Mouse (Mus musculus): Measurements from ENCODE around the gene Mfsd4b2. TPM values are rescaled to one million over a fixed set of nuclear protein-coding genes. Genes with fewer than 3 reads are reported as not detected.
A peak's percentile ranks its signal among the peaks of the same experiment; 100 is the strongest.

Gene Mfsd4b2
- polyA plus RNA-seq (2014; fragmentation: Nextera tagmentation; extraction: Ambion mirVana), result not detected in 2 replicates

- H3K4me3 ChIP-seq (ENCODE audit: low read depth, low read length), result peak within 1 kb of the TSS; percentile 44
- peak; percentile 52 for DNase-seq (ENCODE audit: low spot score)
- H3K4me1 ChIP-seq (ENCODE audit: control insufficient read depth, insufficient read depth, low read length), result no peaks in the 10 kb centered on the region
- peak within 1 kb of the TSS; percentile 60 for H3K9ac ChIP-seq (replicated peaks; ENCODE audit: low read length)
- H3K36me3 ChIP-seq (replicated peaks; ENCODE audit: control insufficient read depth, insufficient read depth, low read depth, low read length), result no peaks in the 10 kb centered on the region
- H3K27ac ChIP-seq (replicated peaks; ENCODE audit: low read depth, low read length), result no peak within 1 kb of the TSS
- peak; percentile 48; the same call in 1 of the 2 replicates for ATAC-seq (replicated peaks; ENCODE audit: insufficient number of reproducible peaks, low FRiP score, low TSS enrichment, low read depth)
- peak within 1 kb of the TSS; percentile 72 for H3K4me2 ChIP-seq (ENCODE audit: low read depth, low read length)
- no peaks in the 10 kb centered on the region; the same call in 1 of the 2 replicates for H3K27me3 ChIP-seq (ENCODE audit: control insufficient read depth, insufficient read depth, low read length)
- whole genome bisulfite sequencing, result 1% methylated on average over 38 of the region's 41 CpGs
- no peaks in the 10 kb centered on the region for H3K9me3 ChIP-seq (replicated peaks; ENCODE audit: control insufficient read depth, low read length)
These were observed at the start of gene Mfsd4b2 for GRCm38 (mm10) chr10:39926616-39927139. Gene Mfsd4b2 (minus strand): TSS chr10:39926923.

- H3K4me3 ChIP-seq (ENCODE audit: low read depth, low read length), result no peak overlapping the region
- H3K4me2 ChIP-seq (ENCODE audit: low read depth, low read length), result no peak overlapping the region
- no peak for ATAC-seq (replicated peaks; ENCODE audit: insufficient number of reproducible peaks, low FRiP score, low TSS enrichment, low read depth)
- 40% methylated on average over 2 of the region's 2 CpGs for WGBS
- no peak overlapping the region for H3K27ac ChIP-seq (replicated peaks; ENCODE audit: low read depth, low read length)
- no peak overlapping the region for H3K9ac ChIP-seq (replicated peaks; ENCODE audit: low read length)
- no peaks in the 10 kb centered on the region for H3K27me3 ChIP-seq (ENCODE audit: control insufficient read depth, insufficient read depth, low read length)
- H3K4me1 ChIP-seq (ENCODE audit: control insufficient read depth, insufficient read depth, low read length), result no peaks in the 10 kb centered on the region
- H3K36me3 ChIP-seq (replicated peaks; ENCODE audit: control insufficient read depth, insufficient read depth, low read depth, low read length), result no peaks in the 10 kb centered on the region
- DNase-seq (ENCODE audit: low spot score), result no peak
- peaks cover 2% of the 10 kb centered on the region; the same call in 1 of the 2 replicates for H3K9me3 ChIP-seq (replicated peaks; ENCODE audit: control insufficient read depth, low read length)
These were observed 49.0 kb upstream of the Mfsd4b2 start for GRCm38 (mm10) chr10:39975771-39976170.

- no peaks in the 10 kb centered on the region for H3K36me3 ChIP-seq (replicated peaks; ENCODE audit: control insufficient read depth, insufficient read depth, low read depth, low read length)
- no peak overlapping the region for H3K9ac ChIP-seq (replicated peaks; ENCODE audit: low read length)
- H3K9me3 ChIP-seq (replicated peaks; ENCODE audit: control insufficient read depth, low read length), result peaks cover 2% of the 10 kb centered on the region; the same call in 1 of the 2 replicates
- no peaks in the 10 kb centered on the region for H3K27me3 ChIP-seq (ENCODE audit: control insufficient read depth, insufficient read depth, low read length)
- H3K4me1 ChIP-seq (ENCODE audit: control insufficient read depth, insufficient read depth, low read length), result no peaks in the 10 kb centered on the region
- no peak overlapping the region for H3K27ac ChIP-seq (replicated peaks; ENCODE audit: low read depth, low read length)
- 59% methylated on average over 11 of the region's 11 CpGs for WGBS
- ATAC-seq (replicated peaks; ENCODE audit: insufficient number of reproducible peaks, low FRiP score, low TSS enrichment, low read depth) (no peak), DNase-seq (ENCODE audit: low spot score) (no peak)
- H3K4me3 ChIP-seq (ENCODE audit: low read depth, low read length), result no peak overlapping the region
- no peak overlapping the region for H3K4me2 ChIP-seq (ENCODE audit: low read depth, low read length)
These were observed 48.3 kb upstream of the Mfsd4b2 start for GRCm38 (mm10) chr10:39974982-39975381.

GRCm38 (mm10) chr10:39967512-39967911 lies 40.8 kb upstream of the Mfsd4b2 start:
- H3K4me2 ChIP-seq (ENCODE audit: low read depth, low read length), result no peak overlapping the region
- 83% methylated on average over 3 of the region's 3 CpGs for WGBS
- no peaks in the 10 kb centered on the region for H3K9me3 ChIP-seq (replicated peaks; ENCODE audit: control insufficient read depth, low read length)
- no peaks in the 10 kb centered on the region for H3K27me3 ChIP-seq (ENCODE audit: control insufficient read depth, insufficient read depth, low read length)
- no peak overlapping the region for H3K27ac ChIP-seq (replicated peaks; ENCODE audit: low read depth, low read length)
- ATAC-seq (replicated peaks; ENCODE audit: insufficient number of reproducible peaks, low FRiP score, low TSS enrichment, low read depth) (no peak), DNase-seq (ENCODE audit: low spot score) (peak; percentile 66)
- no peaks in the 10 kb centered on the region for H3K36me3 ChIP-seq (replicated peaks; ENCODE audit: control insufficient read depth, insufficient read depth, low read depth, low read length)
- H3K9ac ChIP-seq (replicated peaks; ENCODE audit: low read length), result no peak overlapping the region
- no peaks in the 10 kb centered on the region for H3K4me1 ChIP-seq (ENCODE audit: control insufficient read depth, insufficient read depth, low read length)
- no peak overlapping the region for H3K4me3 ChIP-seq (ENCODE audit: low read depth, low read length)

DNA sequence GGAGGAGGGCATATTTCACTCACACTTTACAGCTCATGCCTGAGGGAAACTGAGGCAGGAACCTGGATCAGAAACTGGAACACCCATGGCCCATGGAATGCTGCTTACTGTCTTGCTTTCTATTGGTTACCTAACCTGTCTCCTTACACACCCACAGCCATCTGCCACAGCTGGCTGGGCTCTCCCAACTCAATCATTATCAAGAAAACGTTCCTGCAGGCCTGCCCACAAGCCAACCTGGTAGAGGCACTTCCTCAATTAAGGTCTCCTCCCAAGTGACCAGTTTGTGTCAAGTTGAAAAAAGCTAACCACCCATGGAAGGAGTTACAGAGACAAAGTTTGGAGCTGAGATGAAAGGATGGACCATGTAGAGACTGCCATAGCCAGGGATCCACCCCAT lies 35.2 kb upstream of the Mfsd4b2 start:
- ATAC-seq (replicated peaks; ENCODE audit: insufficient number of reproducible peaks, low FRiP score, low TSS enrichment, low read depth) (no peak), DNase-seq (ENCODE audit: low spot score) (no peak)
- Histone ChIP-seq H3K36me3 (replicated peaks; ENCODE audit: control insufficient read depth, insufficient read depth, low read depth, low read length) (no peaks in the 10 kb centered on the region), H3K4me1 (ENCODE audit: control insufficient read depth, insufficient read depth, low read length) (no peaks in the 10 kb centered on the region), H3K27me3 (ENCODE audit: control insufficient read depth, insufficient read depth, low read length) (no peaks in the 10 kb centered on the region), H3K9ac (replicated peaks; ENCODE audit: low read length) (no peak overlapping the region), H3K9me3 (replicated peaks; ENCODE audit: control insufficient read depth, low read length) (no peaks in the 10 kb centered on the region), H3K4me3 (ENCODE audit: low read depth, low read length) (no peak overlapping the region), H3K27ac (replicated peaks; ENCODE audit: low read depth, low read length) (no peak overlapping the region), H3K4me2 (ENCODE audit: low read depth, low read length) (no peak overlapping the region)
- WGBS, result 39% methylated on average over 1 of the region's 1 CpGs

- H3K4me2 ChIP-seq (ENCODE audit: low read depth, low read length), result peak overlapping the region; percentile 7
- no peaks in the 10 kb centered on the region for H3K4me1 ChIP-seq (ENCODE audit: control insufficient read depth, insufficient read depth, low read length)
- 39% methylated on average over 11 of the region's 11 CpGs for WGBS
- ATAC-seq (replicated peaks; ENCODE audit: insufficient number of reproducible peaks, low FRiP score, low TSS enrichment, low read depth) (peak; percentile 32; the same call in 1 of the 2 replicates), DNase-seq (ENCODE audit: low spot score) (no peak)
- no peak overlapping the region for H3K27ac ChIP-seq (replicated peaks; ENCODE audit: low read depth, low read length)
- no peak overlapping the region for H3K9ac ChIP-seq (replicated peaks; ENCODE audit: low read length)
- H3K27me3 ChIP-seq (ENCODE audit: control insufficient read depth, insufficient read depth, low read length), result no peaks in the 10 kb centered on the region
- no peaks in the 10 kb centered on the region for H3K36me3 ChIP-seq (replicated peaks; ENCODE audit: control insufficient read depth, insufficient read depth, low read depth, low read length)
- H3K9me3 ChIP-seq (replicated peaks; ENCODE audit: control insufficient read depth, low read length), result no peaks in the 10 kb centered on the region
- H3K4me3 ChIP-seq (ENCODE audit: low read depth, low read length), result no peak overlapping the region; the same call in 1 of the 2 replicates
These were observed 33.7 kb upstream of the Mfsd4b2 start for GRCm38 (mm10) chr10:39960441-39960822.

DNA sequence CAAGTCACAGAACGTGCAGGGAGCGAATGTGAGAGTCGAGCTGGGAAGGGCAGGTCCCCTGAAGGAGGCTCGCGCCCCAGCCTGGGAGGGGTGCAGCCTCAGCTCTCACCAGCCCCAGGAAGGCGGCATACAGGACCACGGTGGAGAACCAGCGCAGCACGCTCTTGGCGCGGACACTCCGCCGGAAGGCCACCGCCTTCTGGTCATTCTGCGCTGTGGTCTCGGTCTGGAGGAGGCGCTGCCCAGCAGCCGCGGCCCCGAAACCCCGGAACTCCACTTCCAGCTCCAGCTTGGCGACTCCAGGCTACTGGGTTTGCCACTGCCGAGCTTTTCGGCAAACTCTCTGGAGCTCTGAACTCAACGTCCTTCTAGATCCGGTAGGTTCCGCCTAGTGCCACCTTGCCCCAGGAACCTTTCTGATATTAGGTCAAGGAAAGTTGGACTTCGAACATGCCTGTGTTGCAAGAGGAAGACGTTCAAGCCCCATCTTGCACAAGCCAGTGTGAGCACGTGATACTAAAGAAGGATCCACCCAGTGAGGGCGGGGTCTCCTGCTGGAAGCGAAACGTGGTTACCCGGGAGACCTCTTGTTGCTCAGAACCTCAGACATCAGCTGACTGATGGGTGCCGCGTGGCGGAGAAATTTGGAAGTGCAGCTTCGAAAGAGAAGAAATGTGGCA lies 33.2 kb upstream of the Mfsd4b2 start, which contains the start of gene Mfsd4b3:
Gene Mfsd4b3 (minus strand): TSS at position 393 of the 680 bp plus-strand sequence.
- DNase-seq (ENCODE audit: low spot score), result peak; percentile 97
- Histone ChIP-seq H3K9me3 (replicated peaks; ENCODE audit: control insufficient read depth, low read length) (no peaks in the 10 kb centered on the region), H3K27ac (replicated peaks; ENCODE audit: low read depth, low read length) (no peak within 1 kb of the TSS), H3K36me3 (replicated peaks; ENCODE audit: control insufficient read depth, insufficient read depth, low read depth, low read length) (no peaks in the 10 kb centered on the region), H3K4me1 (ENCODE audit: control insufficient read depth, insufficient read depth, low read length) (no peaks in the 10 kb centered on the region), H3K4me2 (ENCODE audit: low read depth, low read length) (peak within 1 kb of the TSS; percentile 93), H3K9ac (replicated peaks; ENCODE audit: low read length) (peak within 1 kb of the TSS; percentile 62), H3K4me3 (ENCODE audit: low read depth, low read length) (peak within 1 kb of the TSS; percentile 50), H3K27me3 (ENCODE audit: control insufficient read depth, insufficient read depth, low read length) (no peaks in the 10 kb centered on the region)
- under 1% methylated on average over 38 of the region's 38 CpGs for WGBS
- peak; percentile 97 for ATAC-seq (replicated peaks; ENCODE audit: insufficient number of reproducible peaks, low FRiP score, low TSS enrichment, low read depth)

GRCm38 (mm10) chr10:39958266-39958665 lies 31.5 kb upstream of the Mfsd4b2 start:
- no peaks in the 10 kb centered on the region for H3K4me1 ChIP-seq (ENCODE audit: control insufficient read depth, insufficient read depth, low read length)
- H3K36me3 ChIP-seq (replicated peaks; ENCODE audit: control insufficient read depth, insufficient read depth, low read depth, low read length), result no peaks in the 10 kb centered on the region
- H3K4me2 ChIP-seq (ENCODE audit: low read depth, low read length), result no peak overlapping the region
- peak; percentile 44 for DNase-seq (ENCODE audit: low spot score)
- no peaks in the 10 kb centered on the region for H3K9me3 ChIP-seq (replicated peaks; ENCODE audit: control insufficient read depth, low read length)
- H3K9ac ChIP-seq (replicated peaks; ENCODE audit: low read length), result no peak overlapping the region
- no peak overlapping the region for H3K4me3 ChIP-seq (ENCODE audit: low read depth, low read length)
- WGBS, result 73% methylated on average over 4 of the region's 4 CpGs
- ATAC-seq (replicated peaks; ENCODE audit: insufficient number of reproducible peaks, low FRiP score, low TSS enrichment, low read depth), result no peak
- no peak overlapping the region for H3K27ac ChIP-seq (replicated peaks; ENCODE audit: low read depth, low read length)
- no peaks in the 10 kb centered on the region for H3K27me3 ChIP-seq (ENCODE audit: control insufficient read depth, insufficient read depth, low read length)

Data from embryonic facial prominence, embryonic 11.5 days (tissue).